Mouse (Mus musculus) bone marrow macrophage, adult 2 months (primary cell): Measurements from ENCODE around the gene Ppm1f.

ENCODE experiments used
- CTCF ChIP-seq: IDR thresholded peaks from 2 replicates; pipeline ENCODE4 v1.5.1; 2012; ENCODE audit warnings: low read depth, mild to moderate bottlenecking, low read length, moderate library complexity
- POLR2A ChIP-seq: IDR thresholded peaks from 2 replicates; pipeline ENCODE4 v1.6.1; 2012; ENCODE audit warnings: mild to moderate bottlenecking, low read depth, low read length, borderline replicate concordance

DNA sequence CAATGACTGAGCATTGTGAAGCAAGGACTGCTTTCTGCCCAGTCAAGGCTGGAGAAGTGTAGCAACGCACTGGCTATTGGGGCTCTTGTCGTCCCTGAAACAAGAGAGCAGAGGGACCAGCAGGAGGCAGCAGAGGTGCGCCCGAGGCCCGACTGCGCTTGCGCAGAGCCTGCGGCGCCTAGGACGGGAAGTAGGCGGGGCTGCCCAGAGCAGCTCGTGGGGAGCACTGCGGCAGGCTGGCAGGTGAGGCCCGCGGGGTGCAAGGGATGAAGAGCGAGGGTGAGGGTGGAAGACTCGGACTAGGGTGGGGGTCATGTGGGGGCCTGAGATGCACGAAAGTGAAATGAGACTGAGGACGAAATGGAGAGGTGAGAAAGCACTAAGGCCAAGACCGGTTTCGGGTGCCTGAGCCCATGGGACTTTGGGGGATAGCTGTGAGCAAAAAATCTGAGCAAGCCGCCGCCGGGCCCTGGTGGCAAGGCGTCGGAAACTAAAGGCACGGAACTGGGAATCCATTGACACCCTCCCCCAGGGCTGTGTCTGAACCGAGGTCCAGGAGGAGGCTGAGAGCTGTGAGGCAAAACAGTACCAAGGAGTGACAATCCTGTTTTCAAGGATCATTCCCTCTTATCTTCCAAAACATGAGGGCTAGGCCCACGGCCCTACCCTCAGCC is at the start of gene Ppm1f:
- TF ChIP-seq CTCF (peak; percentile 43), POLR2A (no peak)
